Mouse (Mus musculus): ENCODE results near the gene Tmco4. TPM values are rescaled to one million over a fixed set of nuclear protein-coding genes. Genes with fewer than 3 reads are reported as not detected.

Gene Tmco4
- 1.1 and 1.6 TPM in 2 replicates for polyA plus RNA-seq (2016; fragmentation: Nextera tagmentation; extraction: Ambion mirVana)

GRCm38 (mm10) chr4:138972827-138973718, at the start of gene Tmco4:
Gene Tmco4, plus strand, starts transcription at chr4:138972888.
- WGBS, result 2% methylated on average over 60 of the region's 60 CpGs
- H3K27ac ChIP-seq (replicated peaks), result peak within 1 kb of the TSS; percentile 90
- peak; percentile 74 for DNase-seq (ENCODE audit: low spot score)
- H3K4me1 ChIP-seq, result peaks cover 22% of the 10 kb centered on the region
- H3K9me3 ChIP-seq, result no peaks in the 10 kb centered on the region
- H3K36me3 ChIP-seq (replicated peaks), result no peaks in the 10 kb centered on the region
- H3K4me3 ChIP-seq, result peak within 1 kb of the TSS; percentile 69
- 0 out of 2 replicates have a peak, but pooled peaks cover 9% of the 10 kb centered on the region for H3K27me3 ChIP-seq (replicated peaks; ENCODE audit: low read depth, poor library complexity, severe bottlenecking)

GRCm38 (mm10) chr4:138925561-138925960, 47.1 kb upstream of the Tmco4 start:
- DNase-seq (ENCODE audit: low spot score), result no peak
- 81% methylated on average over 2 of the region's 2 CpGs for WGBS
- Histone ChIP-seq H3K4me1 (peaks cover 10% of the 10 kb centered on the region), H3K36me3 (replicated peaks) (no peaks in the 10 kb centered on the region), H3K9me3 (no peaks in the 10 kb centered on the region), H3K27me3 (replicated peaks; ENCODE audit: low read depth, poor library complexity, severe bottlenecking) (peaks cover 10% of the 10 kb centered on the region), H3K27ac (replicated peaks) (no peak overlapping the region), H3K4me3 (no peak overlapping the region)

DNA sequence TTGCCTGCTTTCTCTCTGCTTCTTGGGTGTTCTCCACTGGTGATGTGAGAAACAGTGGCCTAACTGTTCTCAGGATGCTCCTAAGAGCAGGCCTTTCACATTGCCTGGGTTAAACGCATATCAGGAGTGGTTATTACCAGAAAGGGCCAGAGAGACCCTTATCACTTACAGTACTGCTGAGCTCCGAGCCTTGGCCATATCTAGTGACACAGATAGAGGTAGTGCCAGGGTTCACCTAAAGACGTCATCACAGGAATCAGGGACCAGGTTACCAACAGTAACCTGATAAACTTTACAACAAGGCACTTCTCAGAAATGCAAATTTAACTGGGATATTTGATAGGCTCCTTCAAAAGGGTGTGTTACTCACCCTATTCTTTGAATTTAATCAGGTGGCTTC, 38.8 kb upstream of the Tmco4 start:
- no peaks in the 10 kb centered on the region for H3K36me3 ChIP-seq (replicated peaks)
- WGBS, result 79% methylated on average over 3 of the region's 3 CpGs
- no peak overlapping the region for H3K4me3 ChIP-seq
- no peak for DNase-seq (ENCODE audit: low spot score)
- H3K27ac ChIP-seq (replicated peaks), result no peak overlapping the region
- peaks cover 4% of the 10 kb centered on the region; the same call in 1 of the 2 replicates for H3K4me1 ChIP-seq
- H3K9me3 ChIP-seq, result no peaks in the 10 kb centered on the region
- no peaks in the 10 kb centered on the region for H3K27me3 ChIP-seq (replicated peaks; ENCODE audit: low read depth, poor library complexity, severe bottlenecking)

GRCm38 (mm10) chr4:138934456-138935145, 38.1 kb upstream of the Tmco4 start:
- Histone ChIP-seq H3K27me3 (replicated peaks; ENCODE audit: low read depth, poor library complexity, severe bottlenecking) (no peaks in the 10 kb centered on the region), H3K36me3 (replicated peaks) (no peaks in the 10 kb centered on the region), H3K4me3 (no peak overlapping the region), H3K27ac (replicated peaks) (no peak overlapping the region), H3K4me1 (peaks cover 8% of the 10 kb centered on the region; the same call in 1 of the 2 replicates), H3K9me3 (no peaks in the 10 kb centered on the region)
- 88% methylated on average over 11 of the region's 11 CpGs for WGBS
- no peak for DNase-seq (ENCODE audit: low spot score)

GRCm38 (mm10) chr4:138938495-138939269, 34.0 kb upstream of the Tmco4 start:
- Histone ChIP-seq H3K27ac (replicated peaks) (no peak overlapping the region), H3K27me3 (replicated peaks; ENCODE audit: low read depth, poor library complexity, severe bottlenecking) (no peaks in the 10 kb centered on the region), H3K36me3 (replicated peaks) (no peaks in the 10 kb centered on the region), H3K9me3 (no peaks in the 10 kb centered on the region), H3K4me3 (no peak overlapping the region), H3K4me1 (peaks cover 25% of the 10 kb centered on the region)
- WGBS, result 74% methylated on average over 10 of the region's 10 CpGs
- no peak for DNase-seq (ENCODE audit: low spot score)

- Histone ChIP-seq H3K27ac (replicated peaks) (no peak overlapping the region), H3K36me3 (replicated peaks) (no peaks in the 10 kb centered on the region), H3K4me1 (peaks cover 29% of the 10 kb centered on the region), H3K9me3 (no peaks in the 10 kb centered on the region), H3K4me3 (no peak overlapping the region), H3K27me3 (replicated peaks; ENCODE audit: low read depth, poor library complexity, severe bottlenecking) (no peaks in the 10 kb centered on the region)
- 73% methylated on average over 4 of the region's 4 CpGs for WGBS
- DNase-seq (ENCODE audit: low spot score), result peak; percentile 9
Observed at GRCm38 (mm10) chr4:138939481-138939880, 33.2 kb upstream of the Tmco4 start.

DNA sequence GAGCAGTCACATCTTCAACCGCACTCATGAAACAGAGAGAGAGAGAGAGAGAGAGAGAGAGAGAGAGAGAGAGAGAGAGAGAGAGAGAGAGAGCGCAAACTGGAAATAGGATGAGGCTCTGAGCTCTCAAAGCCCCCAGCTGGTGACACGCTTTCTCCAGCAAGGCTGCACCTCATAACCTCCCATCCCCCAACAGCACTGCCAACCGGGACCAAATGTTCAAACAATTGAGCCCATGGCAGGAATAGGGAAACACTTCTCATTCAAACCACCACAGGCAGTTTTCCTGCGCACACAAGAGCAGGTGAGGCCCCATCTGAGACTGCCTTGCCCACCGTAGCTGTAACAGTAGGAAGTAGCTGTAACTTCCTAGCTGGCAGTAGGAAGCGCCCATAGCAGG, 31.3 kb upstream of the Tmco4 start:
- Histone ChIP-seq H3K27ac (replicated peaks) (0 out of 2 replicates have a peak overlapping the region, but pooled peaks have one; percentile 14), H3K36me3 (replicated peaks) (no peaks in the 10 kb centered on the region), H3K9me3 (no peaks in the 10 kb centered on the region), H3K27me3 (replicated peaks; ENCODE audit: low read depth, poor library complexity, severe bottlenecking) (no peaks in the 10 kb centered on the region), H3K4me3 (no peak overlapping the region), H3K4me1 (peaks cover 29% of the 10 kb centered on the region)
- WGBS, result 45% methylated on average over 7 of the region's 7 CpGs
- peak; percentile 14 for DNase-seq (ENCODE audit: low spot score)

DNA sequence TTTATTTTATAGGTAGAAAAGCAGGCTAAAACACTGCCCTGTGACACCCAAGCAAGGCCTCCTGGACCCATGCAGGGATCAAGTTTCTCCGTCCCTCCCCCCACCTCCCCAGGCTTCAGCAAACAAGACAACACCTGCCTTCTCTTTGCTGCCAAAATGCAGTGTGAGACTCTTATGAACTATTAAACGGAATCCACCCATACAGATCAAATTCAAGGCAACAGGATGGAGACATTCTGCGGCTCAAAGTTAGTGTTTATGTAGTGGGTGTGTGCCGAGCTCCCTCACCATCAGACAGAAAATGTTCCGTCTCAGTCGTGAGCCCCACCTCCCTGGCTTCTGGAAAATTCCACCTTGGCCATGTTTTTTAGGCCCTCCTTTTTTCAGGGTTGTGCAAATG, 30.7 kb upstream of the Tmco4 start:
- H3K4me1 ChIP-seq, result peaks cover 29% of the 10 kb centered on the region
- 55% methylated on average over 6 of the region's 6 CpGs for WGBS
- H3K27ac ChIP-seq (replicated peaks), result 0 out of 2 replicates have a peak overlapping the region, but pooled peaks have one; percentile 14
- no peak overlapping the region for H3K4me3 ChIP-seq
- H3K27me3 ChIP-seq (replicated peaks; ENCODE audit: low read depth, poor library complexity, severe bottlenecking), result no peaks in the 10 kb centered on the region
- no peaks in the 10 kb centered on the region for H3K9me3 ChIP-seq
- no peaks in the 10 kb centered on the region for H3K36me3 ChIP-seq (replicated peaks)
- DNase-seq (ENCODE audit: low spot score), result peak; percentile 18

GRCm38 (mm10) chr4:138943730-138944129, 29.0 kb upstream of the Tmco4 start:
- 27% methylated on average over 15 of the region's 15 CpGs for WGBS
- no peak overlapping the region for H3K27ac ChIP-seq (replicated peaks)
- DNase-seq (ENCODE audit: low spot score), result peak; percentile 62
- H3K4me1 ChIP-seq, result peaks cover 26% of the 10 kb centered on the region
- no peaks in the 10 kb centered on the region for H3K9me3 ChIP-seq
- no peaks in the 10 kb centered on the region for H3K27me3 ChIP-seq (replicated peaks; ENCODE audit: low read depth, poor library complexity, severe bottlenecking)
- no peaks in the 10 kb centered on the region for H3K36me3 ChIP-seq (replicated peaks)
- 0 out of 2 replicates have a peak overlapping the region, but pooled peaks have one; percentile 11 for H3K4me3 ChIP-seq

- Histone ChIP-seq H3K4me3 (no peak overlapping the region), H3K4me1 (0 out of 2 replicates have a peak, but pooled peaks cover 4% of the 10 kb centered on the region), H3K9me3 (no peaks in the 10 kb centered on the region), H3K36me3 (replicated peaks) (no peaks in the 10 kb centered on the region), H3K27ac (replicated peaks) (no peak overlapping the region), H3K27me3 (replicated peaks; ENCODE audit: low read depth, poor library complexity, severe bottlenecking) (no peaks in the 10 kb centered on the region)
- no peak for DNase-seq (ENCODE audit: low spot score)
- 86% methylated on average over 2 of the region's 2 CpGs for WGBS
Observed at GRCm38 (mm10) chr4:138948257-138948656, 24.4 kb upstream of the Tmco4 start.

- Histone ChIP-seq H3K4me1 (no peaks in the 10 kb centered on the region), H3K4me3 (no peak overlapping the region), H3K27me3 (replicated peaks; ENCODE audit: low read depth, poor library complexity, severe bottlenecking) (no peaks in the 10 kb centered on the region), H3K36me3 (replicated peaks) (no peaks in the 10 kb centered on the region), H3K9me3 (no peaks in the 10 kb centered on the region), H3K27ac (replicated peaks) (no peak overlapping the region)
- no peak for DNase-seq (ENCODE audit: low spot score)
- 79% methylated on average over 9 of the region's 9 CpGs for WGBS
Observed at GRCm38 (mm10) chr4:138958612-138959011, 14.1 kb upstream of the Tmco4 start.

DNA sequence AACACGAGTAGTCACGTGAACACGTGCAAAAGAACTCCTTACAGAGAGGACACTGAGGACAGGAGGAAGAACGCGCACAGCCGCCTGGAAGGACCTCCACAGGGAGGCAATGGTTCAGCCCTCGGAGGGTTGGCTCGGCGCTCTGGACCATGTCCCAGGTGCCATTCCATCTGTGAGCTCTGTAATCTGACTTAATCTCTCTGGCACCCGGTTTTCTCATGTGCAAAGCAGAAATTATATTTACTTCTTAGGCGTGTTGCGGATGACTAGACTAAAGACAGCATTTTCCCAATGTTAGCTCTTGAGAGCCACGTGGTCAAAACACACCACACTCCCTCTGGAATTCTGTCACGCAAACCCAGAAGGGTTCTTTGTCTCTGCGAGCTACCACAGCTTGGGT, 13.6 kb upstream of the Tmco4 start:
- Histone ChIP-seq H3K9me3 (no peaks in the 10 kb centered on the region), H3K27ac (replicated peaks) (no peak overlapping the region), H3K4me3 (no peak overlapping the region), H3K27me3 (replicated peaks; ENCODE audit: low read depth, poor library complexity, severe bottlenecking) (no peaks in the 10 kb centered on the region), H3K36me3 (replicated peaks) (no peaks in the 10 kb centered on the region), H3K4me1 (no peaks in the 10 kb centered on the region)
- no peak for DNase-seq (ENCODE audit: low spot score)
- WGBS, result 90% methylated on average over 15 of the region's 15 CpGs

Measured in embryonic facial prominence, embryonic 10.5 days (tissue).